Mouse (Mus musculus): ENCODE measurements at regions not wholly inside any gene's neighbourhood (a gene's known extent, or its start where the extent isn't known, plus 50 kb on each side); places are given as distances from the start of the nearest gene placed in this dataset.

GRCm38 (mm10) chr4:89515823-89516411, 163.3 kb upstream of the Dmrta1 start:
- ATAC-seq (ENCODE audit: insufficient number of reproducible peaks, insufficient read depth, low FRiP score, low read depth), result no peak
- H3K27me3 ChIP-seq (ENCODE audit: control insufficient read depth, insufficient read depth, low read length), result no peaks in the 10 kb centered on the region
- H3K4me3 ChIP-seq (ENCODE audit: control insufficient read depth in 1 of 2, insufficient read depth in 1 of 2, low read depth in 1 of 2, low read length in 2 of 2), result no peak overlapping the region
- H3K27ac ChIP-seq (replicated peaks in 1 of 2; ENCODE audit: control insufficient read depth in 1 of 2, insufficient read depth in 1 of 2, low read depth in 2 of 2, low read length in 2 of 2), result no peak overlapping the region
- H3K4me2 ChIP-seq (ENCODE audit: low read length), result no peak overlapping the region
- H3K9me3 ChIP-seq (ENCODE audit: control insufficient read depth, low read length), result no peaks in the 10 kb centered on the region
- 47% methylated on average over 7 of the region's 7 CpGs for WGBS
- no peaks in the 10 kb centered on the region for H3K36me3 ChIP-seq (ENCODE audit: control insufficient read depth, insufficient read depth, low read length)
- H3K4me1 ChIP-seq (ENCODE audit: control insufficient read depth in 2 of 2, insufficient read depth in 2 of 2, low read length in 2 of 2), result no peaks in the 10 kb centered on the region
- no peak overlapping the region for H3K9ac ChIP-seq (ENCODE audit: low read length)

GRCm38 (mm10) chr4:89514981-89515380, 164.3 kb upstream of the Dmrta1 start:
- WGBS, result 71% methylated on average over 7 of the region's 7 CpGs
- no peaks in the 10 kb centered on the region for H3K27me3 ChIP-seq (ENCODE audit: control insufficient read depth, insufficient read depth, low read length)
- no peaks in the 10 kb centered on the region for H3K36me3 ChIP-seq (ENCODE audit: control insufficient read depth, insufficient read depth, low read length)
- ATAC-seq (ENCODE audit: insufficient number of reproducible peaks, insufficient read depth, low FRiP score, low read depth), result no peak
- H3K4me2 ChIP-seq (ENCODE audit: low read length), result no peak overlapping the region
- H3K9me3 ChIP-seq (ENCODE audit: control insufficient read depth, low read length), result no peaks in the 10 kb centered on the region
- no peak overlapping the region for H3K9ac ChIP-seq (ENCODE audit: low read length)
- no peak overlapping the region for H3K27ac ChIP-seq (replicated peaks in 1 of 2; ENCODE audit: control insufficient read depth in 1 of 2, insufficient read depth in 1 of 2, low read depth in 2 of 2, low read length in 2 of 2)
- no peak overlapping the region for H3K4me3 ChIP-seq (ENCODE audit: control insufficient read depth in 1 of 2, insufficient read depth in 1 of 2, low read depth in 1 of 2, low read length in 2 of 2)
- no peaks in the 10 kb centered on the region for H3K4me1 ChIP-seq (ENCODE audit: control insufficient read depth in 2 of 2, insufficient read depth in 2 of 2, low read length in 2 of 2)

GRCm38 (mm10) chr4:89510593-89510992, 168.6 kb upstream of the Dmrta1 start:
- Histone ChIP-seq H3K4me1 (ENCODE audit: control insufficient read depth in 2 of 2, insufficient read depth in 2 of 2, low read length in 2 of 2) (no peaks in the 10 kb centered on the region), H3K36me3 (ENCODE audit: control insufficient read depth, insufficient read depth, low read length) (no peaks in the 10 kb centered on the region), H3K27me3 (ENCODE audit: control insufficient read depth, insufficient read depth, low read length) (no peaks in the 10 kb centered on the region), H3K27ac (replicated peaks in 1 of 2; ENCODE audit: control insufficient read depth in 1 of 2, insufficient read depth in 1 of 2, low read depth in 2 of 2, low read length in 2 of 2) (no peak overlapping the region), H3K4me3 (ENCODE audit: control insufficient read depth in 1 of 2, insufficient read depth in 1 of 2, low read depth in 1 of 2, low read length in 2 of 2) (no peak overlapping the region), H3K9ac (ENCODE audit: low read length) (no peak overlapping the region), H3K9me3 (ENCODE audit: control insufficient read depth, low read length) (no peaks in the 10 kb centered on the region), H3K4me2 (ENCODE audit: low read length) (no peak overlapping the region)
- no peak for ATAC-seq (ENCODE audit: insufficient number of reproducible peaks, insufficient read depth, low FRiP score, low read depth)
- 86% methylated on average over 5 of the region's 5 CpGs for WGBS

- ATAC-seq (ENCODE audit: insufficient number of reproducible peaks, insufficient read depth, low FRiP score, low read depth), result no peak
- Histone ChIP-seq H3K9me3 (ENCODE audit: control insufficient read depth, low read length) (no peaks in the 10 kb centered on the region), H3K4me2 (ENCODE audit: low read length) (no peak overlapping the region), H3K4me1 (ENCODE audit: control insufficient read depth in 2 of 2, insufficient read depth in 2 of 2, low read length in 2 of 2) (no peaks in the 10 kb centered on the region), H3K27me3 (ENCODE audit: control insufficient read depth, insufficient read depth, low read length) (no peaks in the 10 kb centered on the region), H3K9ac (ENCODE audit: low read length) (no peak overlapping the region), H3K4me3 (ENCODE audit: control insufficient read depth in 1 of 2, insufficient read depth in 1 of 2, low read depth in 1 of 2, low read length in 2 of 2) (no peak overlapping the region), H3K27ac (replicated peaks in 1 of 2; ENCODE audit: control insufficient read depth in 1 of 2, insufficient read depth in 1 of 2, low read depth in 2 of 2, low read length in 2 of 2) (no peak overlapping the region), H3K36me3 (ENCODE audit: control insufficient read depth, insufficient read depth, low read length) (no peaks in the 10 kb centered on the region)
- 67% methylated on average over 13 of the region's 13 CpGs for WGBS
Measured at GRCm38 (mm10) chr4:89509655-89510391, 169.4 kb upstream of the Dmrta1 start.

GRCm38 (mm10) chr4:89508103-89508763, 171.0 kb upstream of the Dmrta1 start:
- no peaks in the 10 kb centered on the region for H3K4me1 ChIP-seq (ENCODE audit: control insufficient read depth in 2 of 2, insufficient read depth in 2 of 2, low read length in 2 of 2)
- no peak for ATAC-seq (ENCODE audit: insufficient number of reproducible peaks, insufficient read depth, low FRiP score, low read depth)
- WGBS, result 34% methylated on average over 6 of the region's 6 CpGs

GRCm38 (mm10) chr4:89505368-89505819, 173.8 kb upstream of the Dmrta1 start:
- 41% methylated on average over 6 of the region's 6 CpGs for WGBS

More at GRCm38 (mm10) chr4:89508103-89508763, 171.0 kb upstream of the Dmrta1 start:
- H3K36me3 ChIP-seq (ENCODE audit: control insufficient read depth, insufficient read depth, low read length), result no peaks in the 10 kb centered on the region
- H3K27me3 ChIP-seq (ENCODE audit: control insufficient read depth, insufficient read depth, low read length), result no peaks in the 10 kb centered on the region
- no peak overlapping the region for H3K4me2 ChIP-seq (ENCODE audit: low read length)
- no peak overlapping the region for H3K27ac ChIP-seq (replicated peaks in 1 of 2; ENCODE audit: control insufficient read depth in 1 of 2, insufficient read depth in 1 of 2, low read depth in 2 of 2, low read length in 2 of 2)
- H3K9ac ChIP-seq (ENCODE audit: low read length), result no peak overlapping the region; the same call in 1 of the 2 replicates
- no peaks in the 10 kb centered on the region for H3K9me3 ChIP-seq (ENCODE audit: control insufficient read depth, low read length)
- H3K4me3 ChIP-seq (ENCODE audit: control insufficient read depth in 1 of 2, insufficient read depth in 1 of 2, low read depth in 1 of 2, low read length in 2 of 2), result no peak overlapping the region

GRCm38 (mm10) chr4:89500232-89500631, 179.0 kb upstream of the Dmrta1 start:
- WGBS, result 39% methylated on average over 4 of the region's 4 CpGs
- Histone ChIP-seq H3K4me2 (ENCODE audit: low read length) (no peak overlapping the region), H3K27me3 (ENCODE audit: control insufficient read depth, insufficient read depth, low read length) (no peaks in the 10 kb centered on the region), H3K9ac (ENCODE audit: low read length) (no peak overlapping the region), H3K27ac (replicated peaks in 1 of 2; ENCODE audit: control insufficient read depth in 1 of 2, insufficient read depth in 1 of 2, low read depth in 2 of 2, low read length in 2 of 2) (no peak overlapping the region), H3K36me3 (ENCODE audit: control insufficient read depth, insufficient read depth, low read length) (no peaks in the 10 kb centered on the region), H3K4me1 (ENCODE audit: control insufficient read depth in 2 of 2, insufficient read depth in 2 of 2, low read length in 2 of 2) (no peaks in the 10 kb centered on the region), H3K4me3 (ENCODE audit: control insufficient read depth in 1 of 2, insufficient read depth in 1 of 2, low read depth in 1 of 2, low read length in 2 of 2) (no peak overlapping the region), H3K9me3 (ENCODE audit: control insufficient read depth, low read length) (no peaks in the 10 kb centered on the region)
- ATAC-seq (ENCODE audit: insufficient number of reproducible peaks, insufficient read depth, low FRiP score, low read depth), result no peak

More at GRCm38 (mm10) chr4:89505368-89505819, 173.8 kb upstream of the Dmrta1 start:
- ATAC-seq (ENCODE audit: insufficient number of reproducible peaks, insufficient read depth, low FRiP score, low read depth), result no peak
- Histone ChIP-seq H3K27me3 (ENCODE audit: control insufficient read depth, insufficient read depth, low read length) (no peaks in the 10 kb centered on the region), H3K27ac (replicated peaks in 1 of 2; ENCODE audit: control insufficient read depth in 1 of 2, insufficient read depth in 1 of 2, low read depth in 2 of 2, low read length in 2 of 2) (no peak overlapping the region), H3K36me3 (ENCODE audit: control insufficient read depth, insufficient read depth, low read length) (no peaks in the 10 kb centered on the region), H3K9ac (ENCODE audit: low read length) (no peak overlapping the region), H3K4me1 (ENCODE audit: control insufficient read depth in 2 of 2, insufficient read depth in 2 of 2, low read length in 2 of 2) (no peaks in the 10 kb centered on the region), H3K4me2 (ENCODE audit: low read length) (no peak overlapping the region), H3K4me3 (ENCODE audit: control insufficient read depth in 1 of 2, insufficient read depth in 1 of 2, low read depth in 1 of 2, low read length in 2 of 2) (no peak overlapping the region), H3K9me3 (ENCODE audit: control insufficient read depth, low read length) (no peaks in the 10 kb centered on the region)
